ENCODE assay signal across 14 mouse cellular contexts in the genomic region with DNA sequence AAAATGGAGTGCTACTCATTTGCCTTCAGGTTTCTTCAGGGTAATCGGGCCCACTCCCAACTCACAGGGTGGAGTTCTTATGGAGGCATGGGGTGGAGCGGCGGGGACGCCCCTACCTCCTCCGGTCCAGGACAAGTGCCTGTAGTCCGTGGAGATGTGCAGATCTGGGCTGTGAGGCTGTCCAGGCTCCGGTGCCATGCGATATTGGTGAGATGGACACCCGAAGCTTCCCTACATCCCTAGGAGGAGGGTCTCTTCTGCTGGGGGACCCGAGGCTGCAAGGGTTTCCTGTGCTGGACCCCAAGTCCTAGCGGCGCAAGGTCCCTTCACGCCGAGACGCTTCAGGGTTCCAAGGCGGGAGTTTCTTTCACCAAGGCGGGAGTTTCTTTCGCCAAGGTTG. TPM values are rescaled to one million over a fixed set of nuclear protein-coding genes. Genes with fewer than 3 reads are reported as not detected.
A peak's percentile ranks its signal among the peaks of the same experiment; 100 is the strongest.
DNase-seq lines count a peak whose midpoint lies in the region; ATAC-seq and TF ChIP-seq lines count a peak whose summit lies in the region.
"Had no signal": no experiment of that assay in that cellular context is flagged by ENCODE, and none has a peak within 500 bp of the region (broad histone marks: within the 10 kb centered on the region; RNA-seq: fewer than 3 reads in every experiment).

No protein-coding gene starts in this region.

- no peak overlapping the region for H3K9ac ChIP-seq in heart, embryonic 14.5 days (ENCODE audit: low read length)
- no peak overlapping the region for H3K9ac ChIP-seq in ES-E14 (ENCODE audit: insufficient read depth, low read depth, low read length, poor library complexity, severe bottlenecking)
- H3K9ac ChIP-seq in hindbrain, embryonic 13.5 days, result no peak overlapping the region
- H3K9ac ChIP-seq in midbrain, embryonic 13.5 days (replicated peaks), result no peak overlapping the region
- H3K9ac ChIP-seq: liver, embryonic 14.5 days had no signal

- no peaks in the 10 kb centered on the region for H3K9me3 ChIP-seq in heart, embryonic 14.5 days (ENCODE audit: control insufficient read depth, low read length)
- H3K9me3 ChIP-seq in ES-E14 (ENCODE audit: control insufficient read depth, insufficient read depth, low read depth, low read length), result no peaks in the 10 kb centered on the region
- H3K9me3 ChIP-seq in hindbrain, embryonic 13.5 days, result no peaks in the 10 kb centered on the region
- H3K9me3 ChIP-seq in midbrain, embryonic 13.5 days, result no peaks in the 10 kb centered on the region

- in situ Hi-C loops in ES-E14 (cut with MboI; ENCODE audit: low sequenced_read_pairs in 2 of 2, unreplicated experiment in 2 of 2), result loop anchor here in 1 of 2 experiments (10.0 kb wide), 1 partner anchor 127 kb away; the partner anchor contains the start of gene 5730409E04Rik

- peak overlapping the region; percentile 31 for H3K4me2 ChIP-seq in heart, embryonic 14.5 days (ENCODE audit: low read length)
- peak overlapping the region; percentile 17 for H3K4me2 ChIP-seq in hindbrain, embryonic 13.5 days
- peak overlapping the region; percentile 45 for H3K4me2 ChIP-seq in midbrain, embryonic 13.5 days (replicated peaks)

- no peaks in the 10 kb centered on the region for H3K36me3 ChIP-seq in heart, embryonic 14.5 days (ENCODE audit: control insufficient read depth, insufficient read depth, low read length)
- no peaks in the 10 kb centered on the region for H3K36me3 ChIP-seq in ES-E14 (ENCODE audit: control insufficient read depth, insufficient read depth, low read length, poor library complexity, severe bottlenecking)
- H3K36me3 ChIP-seq in hindbrain, embryonic 13.5 days, result no peaks in the 10 kb centered on the region
- no peaks in the 10 kb centered on the region for H3K36me3 ChIP-seq in midbrain, embryonic 13.5 days

- H3K27me3 ChIP-seq in heart, embryonic 14.5 days (ENCODE audit: control insufficient read depth, insufficient read depth, low read length), result peaks cover 84% of the 10 kb centered on the region
- peaks cover 84% of the 10 kb centered on the region for H3K27me3 ChIP-seq in hindbrain, embryonic 13.5 days
- peaks cover 85% of the 10 kb centered on the region for H3K27me3 ChIP-seq in midbrain, embryonic 13.5 days

- no peak for ATAC-seq in heart, embryonic 14.5 days (ENCODE audit: insufficient number of reproducible peaks, insufficient read depth, low FRiP score, low read depth)
- ATAC-seq in hindbrain, embryonic 13.5 days (ENCODE audit: low FRiP score), result no peak
- no peak for ATAC-seq in midbrain, embryonic 13.5 days
- ATAC-seq: activated CD4-positive, CD25-positive, alpha-beta regulatory T cell, adult 4 months had no signal

- DNase-seq in heart, postnatal 14 days, result no peak
- no peak for DNase-seq in ES-E14 (ENCODE audit: low read depth, low spot score)
- DNase-seq in left cerebral cortex, postnatal 14 days (ENCODE audit: low spot score in 2 of 2), result no peak
- no peak for DNase-seq in urinary bladder, adult 18-20 months (ENCODE audit: low spot score in 2 of 2)
- no peak for DNase-seq in Muller cell, postnatal 12 days (ENCODE audit: inconsistent ontology term)
- DNase-seq: layer of hippocampus, adult 9-11 months; right cerebral cortex, postnatal 14 days had no signal

- peak overlapping the region in 1 of 2 experiments; percentile 1; a peak in 1 of 4 replicates for H3K4me3 ChIP-seq in heart, embryonic 14.5 days (ENCODE audit: control insufficient read depth in 1 of 2, insufficient read depth in 1 of 2, low read depth in 1 of 2, low read length in 2 of 2)
- peak overlapping the region; percentile 14 to 43; a peak in 2 of 4 replicates for H3K4me3 ChIP-seq in ES-E14 (ENCODE audit: insufficient read depth in 1 of 2, low read depth in 1 of 2, low read length in 2 of 2, poor library complexity in 1 of 2, severe bottlenecking in 1 of 2)
- peak overlapping the region; percentile 16 for H3K4me3 ChIP-seq in hindbrain, embryonic 13.5 days
- peak overlapping the region; percentile 26 for H3K4me3 ChIP-seq in midbrain, embryonic 13.5 days (replicated peaks)
- H3K4me3 ChIP-seq: myocyte had no signal

- intact Hi-C loops in heart, postnatal 14 days (cut with DNase I), result no loop called here
- intact Hi-C loops in left cerebral cortex, postnatal 14 days (cut with DNase I), result no loop called here

- whole genome bisulfite sequencing in heart, embryonic 14.5 days, result 3% methylated on average over 18 of the region's 18 CpGs
- 2% methylated on average over 18 of the region's 18 CpGs for WGBS in hindbrain, embryonic 13.5 days
- 3% methylated on average over 18 of the region's 18 CpGs for WGBS in midbrain, embryonic 13.5 days

- no peak overlapping the region for H3K27ac ChIP-seq in heart, embryonic 14.5 days (replicated peaks in 1 of 2; ENCODE audit: control insufficient read depth in 1 of 2, insufficient read depth in 1 of 2, low read depth in 2 of 2, low read length in 2 of 2)
- H3K27ac ChIP-seq in ES-E14 (ENCODE audit: insufficient read depth, low read depth, low read length, poor library complexity, severe bottlenecking), result no peak overlapping the region
- no peak overlapping the region for H3K27ac ChIP-seq in hindbrain, embryonic 13.5 days
- H3K27ac ChIP-seq in midbrain, embryonic 13.5 days, result no peak overlapping the region
- H3K27ac ChIP-seq: liver, embryonic 14.5 days had no signal

- peaks cover 0 to 13% of the 10 kb centered on the region in 2 experiments; a peak in 2 of 4 replicates for H3K4me1 ChIP-seq in heart, embryonic 14.5 days (ENCODE audit: control insufficient read depth in 2 of 2, insufficient read depth in 2 of 2, low read length in 2 of 2)
- H3K4me1 ChIP-seq in ES-E14 (ENCODE audit: control insufficient read depth in 2 of 2, insufficient read depth in 2 of 2, low read length in 2 of 2, poor library complexity in 1 of 2), result peaks cover 3 to 7% of the 10 kb centered on the region in 2 experiments; a peak in 2 of 4 replicates
- H3K4me1 ChIP-seq in hindbrain, embryonic 13.5 days (replicated peaks), result peaks cover 31% of the 10 kb centered on the region
- peaks cover 28% of the 10 kb centered on the region for H3K4me1 ChIP-seq in midbrain, embryonic 13.5 days (replicated peaks)

TF ChIP-seq in ES-E14, 5 proteins besides CTCF, POLR2A, EP300 and RAD21:
- TF ChIP-seq ZC3H11A (IDR thresholded peaks at IDR 0.05; ENCODE audit: borderline replicate concordance, low read depth, low read length), result no peak
- no peak for TF ChIP-seq CHD2 (IDR thresholded peaks at IDR 0.05; ENCODE audit: low read depth, low read length)
- no peak for TF ChIP-seq ZNF384 (IDR thresholded peaks at IDR 0.05; ENCODE audit: low read depth, low read length)
- TF ChIP-seq MAFK (IDR thresholded peaks at IDR 0.05; ENCODE audit: insufficient read depth, low read depth, low read length), result no peak
- TF ChIP-seq HCFC1 (IDR thresholded peaks at IDR 0.05; ENCODE audit: borderline replicate concordance, insufficient read depth, low read length), result no peak

RNA-seq across cellular contexts. Expression of gene Tfap2e, which starts 3.9 kb away (rescaled TPM):
- 0.09 TPM in 1 of 2 replicates, not detected in the other for polyA plus RNA-seq in heart, embryonic 14.5 days (2014; fragmentation: Nextera tagmentation; extraction: Ambion mirVana)
- not detected for total RNA-seq in heart, postnatal 14 days (2021)
- total RNA-seq in ES-E14 (2012; rRNA removed), result 0.49 and 1.1 TPM in 2 replicates
- polyA plus RNA-seq in hindbrain, embryonic 13.5 days (2015; fragmentation: Nextera tagmentation; extraction: Ambion mirVana), result 0.38 and 0.54 TPM in 2 replicates
- polyA plus RNA-seq in midbrain, embryonic 13.5 days (2015; fragmentation: Nextera tagmentation; extraction: Ambion mirVana), result 0.82 and 1.7 TPM in 2 replicates
- total RNA-seq in left cerebral cortex, postnatal 14 days (2021), result not detected
- polyA plus RNA-seq: activated CD4-positive, CD25-positive, alpha-beta regulatory T cell, adult 4 months; liver, embryonic 14.5 days; thymus, postnatal 0 days had no signal

RNA-seq across cellular contexts. Expression of gene Ncdn, which starts 21.1 kb away (rescaled TPM):
- 19.0 and 20.2 TPM in 2 replicates for polyA plus RNA-seq in heart, embryonic 14.5 days (2014; fragmentation: Nextera tagmentation; extraction: Ambion mirVana)
- 10 to 100 TPM; 12.5 to 15.0 TPM for total RNA-seq in heart, postnatal 14 days (2021)
- total RNA-seq in ES-E14 (2012; rRNA removed), result 25.8 and 26.3 TPM in 2 replicates
- 83.8 and 90.2 TPM in 2 replicates for polyA plus RNA-seq in hindbrain, embryonic 13.5 days (2015; fragmentation: Nextera tagmentation; extraction: Ambion mirVana)
- polyA plus RNA-seq in midbrain, embryonic 13.5 days (2015; fragmentation: Nextera tagmentation; extraction: Ambion mirVana), result 67.8 and 71.3 TPM in 2 replicates
- 100 to 1,000 TPM; 959 to 969 TPM for total RNA-seq in left cerebral cortex, postnatal 14 days (2021)

RNA-seq across cellular contexts. Expression of gene AU040320, which starts 21.2 kb away (rescaled TPM):
- 22.3 and 23.0 TPM in 2 replicates for polyA plus RNA-seq in heart, embryonic 14.5 days (2014; fragmentation: Nextera tagmentation; extraction: Ambion mirVana)
- total RNA-seq in heart, postnatal 14 days (2021), result 10 to 100 TPM; 29.9 to 30.3 TPM
- total RNA-seq in ES-E14 (2012; rRNA removed), result 11.3 and 14.1 TPM in 2 replicates
- 40.0 and 40.3 TPM in 2 replicates for polyA plus RNA-seq in hindbrain, embryonic 13.5 days (2015; fragmentation: Nextera tagmentation; extraction: Ambion mirVana)
- polyA plus RNA-seq in midbrain, embryonic 13.5 days (2015; fragmentation: Nextera tagmentation; extraction: Ambion mirVana), result 37.0 and 38.7 TPM in 2 replicates
- 10 to 100 TPM; 53.8 to 55.3 TPM for total RNA-seq in left cerebral cortex, postnatal 14 days (2021)

RNA-seq across cellular contexts. Expression of gene Psmb2, which starts 54.7 kb away (rescaled TPM):
- 430 and 438 TPM in 2 replicates for polyA plus RNA-seq in heart, embryonic 14.5 days (2014; fragmentation: Nextera tagmentation; extraction: Ambion mirVana)
- total RNA-seq in heart, postnatal 14 days (2021), result 100 to 1,000 TPM; 121 to 122 TPM
- total RNA-seq in ES-E14 (2012; rRNA removed), result 140 and 200 TPM in 2 replicates
- polyA plus RNA-seq in hindbrain, embryonic 13.5 days (2015; fragmentation: Nextera tagmentation; extraction: Ambion mirVana), result 445 and 454 TPM in 2 replicates
- polyA plus RNA-seq in midbrain, embryonic 13.5 days (2015; fragmentation: Nextera tagmentation; extraction: Ambion mirVana), result 470 and 496 TPM in 2 replicates
- total RNA-seq in left cerebral cortex, postnatal 14 days (2021), result 100 to 1,000 TPM; 106 to 115 TPM

Comparison
In these comparisons a context has a peak if more than half of its experiments do, and no peak if none do; other contexts are left out.
1. RNA of gene Ncdn, which starts 21.1 kb away (total RNA-seq): 959 to 969 TPM in left cerebral cortex, postnatal 14 days; 25.8 to 26.3 TPM in ES-E14 and 12.5 to 15.0 TPM in heart, postnatal 14 days; every median in the first group is over 10 times any median in the second.
2. Peak in every context shown above with its lines, with median percentiles within 50 percentile points of each other: H3K4me2 ChIP-seq.